In the genomic region with DNA sequence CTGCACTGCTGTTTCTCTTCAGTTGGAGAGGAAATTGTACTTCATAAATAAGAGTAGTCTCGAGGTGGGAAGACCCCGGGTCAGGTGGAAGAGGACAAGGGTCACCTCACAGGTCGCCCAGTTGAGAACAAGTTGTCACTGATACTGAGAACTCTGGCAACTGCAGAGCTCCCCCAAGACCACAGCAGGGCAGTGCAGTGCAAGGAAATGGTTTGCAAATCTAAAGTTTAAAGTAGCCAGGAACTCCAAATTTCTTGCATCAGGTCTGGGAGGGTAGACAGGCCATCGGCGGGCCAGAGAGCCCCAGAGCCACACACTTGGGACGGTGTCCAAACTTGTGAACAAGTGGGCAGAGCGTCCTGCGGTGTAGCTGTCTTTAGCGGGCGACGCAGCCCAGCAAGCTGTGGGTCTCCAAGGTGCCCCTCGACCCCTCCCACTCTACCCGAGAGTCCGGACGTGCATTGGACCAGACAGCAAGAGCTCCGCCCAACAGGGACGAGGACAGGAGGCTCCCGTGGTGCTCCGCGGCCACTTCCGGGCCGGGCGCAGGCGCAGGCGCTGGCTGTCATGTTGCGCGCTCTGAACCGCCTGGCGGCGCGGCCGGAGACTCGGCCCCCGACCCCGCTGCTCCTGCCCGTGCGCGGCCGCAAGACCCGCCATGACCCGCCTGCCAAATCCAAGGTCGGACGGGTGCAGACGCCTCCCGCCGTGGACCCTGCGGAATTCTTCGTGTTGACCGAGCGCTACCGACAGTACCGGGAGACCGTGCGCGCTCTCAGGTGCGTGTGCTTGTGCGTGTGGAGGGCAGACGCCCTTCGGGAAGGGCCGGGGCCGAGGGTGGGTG, we compare ENCODE assay signal across 7 mouse cellular contexts. TPM values are rescaled to one million over a fixed set of nuclear protein-coding genes. Genes with fewer than 3 reads are reported as not detected.
A peak's percentile ranks its signal among the peaks of the same experiment; 100 is the strongest.
DNase-seq lines count a peak whose midpoint lies in the region; ATAC-seq lines count a peak whose summit lies in the region.

A gene (plus strand): TSS at position 531 of the 844 bp plus-strand sequence.

- H3K4me1 ChIP-seq in embryonic facial prominence, embryonic 11.5 days (ENCODE audit: control insufficient read depth, insufficient read depth, low read length), result no peaks in the 10 kb centered on the region
- peaks cover 22% of the 10 kb centered on the region for H3K4me1 ChIP-seq in limb, embryonic 10.5 days
- peaks cover 27% of the 10 kb centered on the region for H3K4me1 ChIP-seq in midbrain, embryonic 13.5 days (replicated peaks)

- no peaks in the 10 kb centered on the region for H3K36me3 ChIP-seq in embryonic facial prominence, embryonic 11.5 days (replicated peaks; ENCODE audit: control insufficient read depth, insufficient read depth, low read depth, low read length)
- H3K36me3 ChIP-seq in limb, embryonic 10.5 days, result peaks cover 25% of the 10 kb centered on the region
- H3K36me3 ChIP-seq in midbrain, embryonic 13.5 days, result peaks cover 24% of the 10 kb centered on the region

- H3K9me3 ChIP-seq in embryonic facial prominence, embryonic 11.5 days (replicated peaks; ENCODE audit: control insufficient read depth, low read length), result no peaks in the 10 kb centered on the region
- no peaks in the 10 kb centered on the region for H3K9me3 ChIP-seq in limb, embryonic 10.5 days (replicated peaks)
- no peaks in the 10 kb centered on the region for H3K9me3 ChIP-seq in midbrain, embryonic 13.5 days

- no peaks in the 10 kb centered on the region for H3K27me3 ChIP-seq in embryonic facial prominence, embryonic 11.5 days (ENCODE audit: control insufficient read depth, insufficient read depth, low read length)
- no peaks in the 10 kb centered on the region for H3K27me3 ChIP-seq in limb, embryonic 10.5 days (ENCODE audit: low read depth, poor library complexity, severe bottlenecking)
- H3K27me3 ChIP-seq in midbrain, embryonic 13.5 days, result no peaks in the 10 kb centered on the region

- H3K9ac ChIP-seq in embryonic facial prominence, embryonic 11.5 days (replicated peaks; ENCODE audit: low read length), result peak within 1 kb of the TSS; percentile 86
- H3K9ac ChIP-seq in midbrain, embryonic 13.5 days (replicated peaks), result peak within 1 kb of the TSS; percentile 96

- ATAC-seq in embryonic facial prominence, embryonic 11.5 days (replicated peaks; ENCODE audit: insufficient number of reproducible peaks, low FRiP score, low TSS enrichment, low read depth), result peak; percentile 98
- ATAC-seq in granulocyte monocyte progenitor cell, adult 5-6 weeks (replicated peaks; ENCODE audit: poor library complexity, severe bottlenecking), result peak; percentile 98
- ATAC-seq in midbrain, embryonic 13.5 days, result peak; percentile 99

- H3K4me3 ChIP-seq in embryonic facial prominence, embryonic 11.5 days (ENCODE audit: low read depth, low read length), result peak within 1 kb of the TSS; percentile 78
- H3K4me3 ChIP-seq in limb, embryonic 10.5 days, result peak within 1 kb of the TSS; percentile 86
- H3K4me3 ChIP-seq in midbrain, embryonic 13.5 days (replicated peaks), result peak within 1 kb of the TSS; percentile 96

- H3K4me2 ChIP-seq in embryonic facial prominence, embryonic 11.5 days (ENCODE audit: low read depth, low read length), result peak within 1 kb of the TSS; percentile 85
- peak within 1 kb of the TSS; percentile 95 for H3K4me2 ChIP-seq in midbrain, embryonic 13.5 days (replicated peaks)

- no peak within 1 kb of the TSS; the same call in 1 of the 2 replicates for H3K27ac ChIP-seq in embryonic facial prominence, embryonic 11.5 days (replicated peaks; ENCODE audit: low read depth, low read length)
- peak within 1 kb of the TSS; percentile 83 for H3K27ac ChIP-seq in limb, embryonic 10.5 days
- H3K27ac ChIP-seq in midbrain, embryonic 13.5 days, result peak within 1 kb of the TSS; percentile 40

- WGBS in embryonic facial prominence, embryonic 11.5 days, result under 1% methylated on average over 61 of the region's 61 CpGs
- under 1% methylated on average over 61 of the region's 61 CpGs for WGBS in limb, embryonic 10.5 days
- WGBS in midbrain, embryonic 13.5 days, result under 1% methylated on average over 60 of the region's 61 CpGs

- DNase-seq in adrenal gland, postnatal 14 days, result peak; percentile 96
- DNase-seq in embryonic facial prominence, embryonic 11.5 days (ENCODE audit: low spot score), result peak; percentile 95
- peak; percentile 94 for DNase-seq in kidney, adult 11 months
- DNase-seq in limb, embryonic 10.5 days (ENCODE audit: low spot score), result peak; percentile 91
- peak; percentile 73 for DNase-seq in spleen, adult 12 weeks (ENCODE audit: low spot score)

RNA-seq across cellular contexts. Expression of the gene that starts here (rescaled TPM):
- total RNA-seq in adrenal gland, postnatal 14 days (2021), result 54.5 and 63.2 TPM in 2 replicates
- polyA plus RNA-seq in embryonic facial prominence, embryonic 11.5 days (2014; fragmentation: Nextera tagmentation; extraction: Ambion mirVana), result 77.4 and 83.0 TPM in 2 replicates
- 66.7 and 82.1 TPM in 2 replicates for total RNA-seq in granulocyte monocyte progenitor cell, adult 5-6 weeks (2014; fragmentation: Nextera tagmentation)
- 47.1 and 52.4 TPM in 2 replicates for total RNA-seq in granulocyte monocyte progenitor cell, adult 5-6 weeks (2017)
- polyA plus RNA-seq in limb, embryonic 10.5 days (2016; fragmentation: Nextera tagmentation; extraction: Ambion mirVana), result 87.3 and 95.6 TPM in 2 replicates
- polyA plus RNA-seq in midbrain, embryonic 13.5 days (2015; fragmentation: Nextera tagmentation; extraction: Ambion mirVana), result 81.9 and 94.9 TPM in 2 replicates
